Mouse (Mus musculus) cortical plate, adult 2 months (tissue): Measurements from ENCODE around the gene Ugt1a8.
"Not testable (repeated sequence)": the region's sequence is repeated elsewhere in the genome, so short reads cannot be mapped to it uniquely, and the experiment has no call there.

Experiments used
- CTCF ChIP-seq: fragments of 200-500 bp; IDR thresholded peaks from 2 replicates; pipeline ENCODE4 v1.5.1; 2011; ENCODE audit warnings: mild to moderate bottlenecking, control low read depth, low read length; ENCODE audit not compliant: insufficient read depth; ENCODE audit errors: extremely low read depth
- POLR2A ChIP-seq: fragments of 200-500 bp; IDR thresholded peaks from 2 replicates; pipeline ENCODE4 v1.6.1; 2011; ENCODE audit warnings: mild to moderate bottlenecking, low read length, control low read depth; ENCODE audit not compliant: insufficient read depth; ENCODE audit errors: extremely low read depth

- TF ChIP-seq CTCF, POLR2A: not testable (repeated sequence)
These were observed 40.2 kb upstream of the Ugt1a8 start for GRCm38 (mm10) chr1:88047408-88047807.
